Mouse (Mus musculus) c-Kit-positive CD71-positive TER-119-negative erythroid progenitor cells, embryonic 14.5 days (primary cell): ENCODE results near the gene Tmem206.

Experiments used
- DNase-seq: peaks from one replicate; pipeline ENCODE4 v3.0.0-alpha.2; 2013; ENCODE audit warnings: low read depth

Tmem206 gene

DNA sequence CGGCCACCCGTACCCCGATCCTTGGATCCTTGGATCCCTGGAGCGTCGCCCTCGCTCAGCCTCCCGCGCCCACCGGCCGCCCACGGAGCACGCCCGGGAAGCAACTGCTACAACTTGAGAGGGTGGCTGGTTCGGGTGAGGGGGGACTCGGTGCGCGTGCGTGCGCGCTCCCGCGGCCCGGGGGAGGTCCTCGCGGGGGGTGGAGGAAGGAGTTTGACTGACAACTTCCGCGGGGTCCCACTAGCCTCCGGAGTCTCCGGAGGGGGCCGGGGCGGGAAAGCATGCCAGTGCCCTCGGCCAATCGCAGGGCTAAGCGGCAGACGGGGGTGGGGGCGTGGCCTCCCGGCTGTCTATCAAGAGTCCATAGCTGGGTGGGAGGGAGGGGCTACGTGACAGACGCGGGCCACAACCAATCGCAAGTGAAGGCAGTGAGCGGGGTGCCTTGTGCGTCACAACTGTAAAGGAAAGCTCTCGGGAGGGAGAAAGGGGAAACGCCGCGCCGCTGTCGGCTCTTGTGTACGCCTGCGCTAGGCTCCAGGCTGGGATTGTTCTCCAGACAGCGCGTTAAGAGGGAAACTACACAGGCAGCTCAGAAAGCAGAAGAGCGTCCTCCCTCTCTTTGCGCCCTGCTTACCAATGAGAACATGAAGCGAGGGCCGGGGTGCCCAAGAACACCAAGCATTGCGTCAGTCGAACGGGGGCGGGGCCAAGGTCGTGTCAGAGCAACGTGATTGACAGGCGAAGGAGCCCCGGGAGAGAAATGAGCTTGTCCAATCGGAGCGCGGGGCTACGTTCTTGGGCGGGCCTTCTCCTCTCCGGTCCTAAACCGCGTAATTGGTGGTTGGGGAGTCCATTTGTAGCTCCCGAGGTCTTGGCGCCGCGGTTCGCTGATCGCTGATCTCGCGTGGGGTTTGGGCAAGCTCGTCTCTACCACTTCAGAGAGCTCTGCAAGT is 71.5 kb downstream of the Tmem206 start:
- DNase-seq, result peak; percentile 99
